Mouse (Mus musculus) large intestine, adult 2 months (tissue): ENCODE results near the gene Stx18. TPM values are rescaled to one million over a fixed set of nuclear protein-coding genes. Genes with fewer than 3 reads are reported as not detected.

ENCODE experiments used
- DNase-seq: peaks from one replicate; pipeline ENCODE4 v3.0.0-alpha.2; 2012; ENCODE audit warnings: low read depth, low spot score
- WGBS: fragments of 180-500 bp; shearing (Covaris S2); methylation state at CpG from one replicate; pipeline ENCODE4 v1.1.7; 2018; 5-methylcytosine and 5-hydroxymethylcytosine counted together
- polyA plus RNA-seq: library from polyadenylated mRNA; depleted of rRNA; stranded (reverse); fragments of >200 nt; gene quantifications from 2 replicates; pipeline ENCODE4 v1.2.3, GENCODE M21; 2012; rRNA removed

Stx18 gene
- polyA plus RNA-seq, result 14.7 and 16.4 TPM in 2 replicates

DNA sequence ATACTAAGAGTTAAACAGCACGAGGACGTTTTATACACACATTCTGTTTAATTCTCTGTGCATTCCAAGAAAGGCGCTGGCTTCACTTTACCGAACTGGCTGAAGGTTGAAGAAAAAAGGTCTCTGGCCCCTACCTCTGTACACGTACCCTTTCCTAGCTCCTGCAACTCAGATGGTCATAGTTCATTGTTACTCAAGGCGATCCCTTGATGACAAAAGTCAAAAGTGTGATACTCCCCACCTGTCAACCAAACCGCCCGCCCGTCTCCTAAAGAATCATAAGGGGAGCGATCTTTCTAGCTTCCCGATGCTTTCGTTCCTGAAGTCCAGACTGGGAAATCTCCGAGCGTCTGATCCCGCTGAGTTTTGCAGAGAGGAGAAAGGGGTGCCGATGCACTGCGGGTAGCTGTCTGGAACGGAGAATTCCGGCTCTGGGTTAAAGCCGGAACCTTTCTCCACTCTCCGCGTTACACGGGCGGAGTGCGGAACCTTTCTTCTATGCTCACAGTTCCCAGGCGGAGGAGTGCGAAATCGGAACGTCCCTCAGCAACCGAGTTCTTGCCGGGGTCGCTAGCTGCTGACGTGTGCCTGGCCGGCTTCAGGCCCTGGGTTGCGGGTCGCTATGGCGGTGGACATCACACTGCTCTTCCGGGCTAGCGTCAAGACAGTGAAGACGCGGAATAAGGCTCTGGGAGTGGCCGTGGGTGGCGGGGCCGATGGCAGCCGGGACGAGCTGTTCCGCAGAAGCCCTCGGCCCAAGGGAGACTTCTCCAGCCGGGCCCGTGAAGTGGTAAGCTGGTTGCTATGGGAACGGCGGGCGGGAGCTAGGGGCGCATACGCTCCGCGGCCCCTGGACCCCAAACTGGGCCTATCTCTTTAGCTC, at the start of gene Stx18:
TSS of gene Stx18 (plus strand) at position 33 of the 883 bp plus-strand sequence.
- peak; percentile 47 for DNase-seq
- WGBS, result under 1% methylated on average over 57 of the region's 57 CpGs

DNA sequence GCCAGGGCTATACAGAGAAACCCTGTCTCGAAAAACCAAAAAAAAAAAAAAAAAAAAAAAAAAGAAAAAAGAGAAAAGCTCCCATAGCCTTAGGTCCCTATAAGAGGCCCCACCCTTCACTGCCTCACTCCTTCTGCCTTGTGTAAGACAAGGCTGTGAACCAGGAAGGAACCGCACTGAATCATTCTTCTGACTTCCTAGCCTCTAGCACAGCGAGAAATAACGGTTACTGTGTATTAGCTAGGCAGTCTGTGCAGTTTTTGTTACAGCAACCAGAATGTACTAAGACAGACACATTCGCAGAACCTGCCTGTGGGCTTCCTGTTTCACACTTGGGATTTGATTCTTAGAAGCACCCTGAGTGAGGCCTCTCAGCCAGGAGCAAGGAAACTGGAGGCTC, 46.2 kb upstream of the Stx18 start:
- WGBS, result 63% methylated on average over 5 of the region's 5 CpGs

GRCm38 (mm10) chr5:37998805-37999204, 39.7 kb upstream of the Stx18 start:
- DNase-seq, result no peak
- WGBS, result 77% methylated on average over 2 of the region's 2 CpGs

More for the DNA sequence above, 46.2 kb upstream of the Stx18 start:
- no peak for DNase-seq

DNA sequence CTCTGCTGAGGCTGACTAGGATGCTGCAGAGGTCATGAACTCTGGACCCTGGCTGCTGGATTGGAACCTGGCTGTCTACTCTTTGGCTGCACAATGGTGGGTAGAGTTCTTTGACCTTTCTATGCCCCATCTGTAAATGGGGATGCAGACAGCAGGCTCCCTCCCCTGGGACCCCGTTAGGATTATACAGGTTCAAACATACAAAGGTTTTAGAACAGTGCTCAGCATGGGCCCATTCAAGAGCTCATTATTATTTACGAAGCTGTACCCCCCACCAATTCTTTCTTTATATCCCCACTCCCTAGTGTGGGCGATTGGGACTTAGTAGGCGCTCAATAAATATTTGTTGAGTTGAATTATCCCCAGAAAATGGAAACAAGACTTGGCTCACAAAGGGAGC, 36.0 kb upstream of the Stx18 start:
- WGBS, result 66% methylated on average over 4 of the region's 4 CpGs
- no peak for DNase-seq

DNA sequence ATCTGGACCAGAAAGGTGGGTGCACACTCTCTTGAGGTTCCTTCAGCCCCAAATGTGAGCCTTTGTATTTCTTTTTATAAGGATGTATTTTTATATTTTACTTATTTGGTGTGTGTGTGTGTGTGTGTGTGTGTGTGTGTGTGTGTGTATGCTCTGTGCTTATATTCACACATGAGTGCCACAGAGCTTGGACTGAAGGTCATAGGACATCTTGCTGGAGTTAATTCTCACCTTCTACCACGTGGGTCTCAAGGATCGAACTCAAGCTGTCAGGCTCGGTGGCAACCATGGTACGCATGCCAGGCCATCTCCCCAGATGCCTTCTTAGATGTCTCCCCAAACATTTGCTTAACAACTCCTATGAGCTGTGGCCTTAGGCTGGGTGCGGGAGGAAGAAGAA, 33.8 kb upstream of the Stx18 start:
- DNase-seq, result no peak
- WGBS, result 80% methylated on average over 5 of the region's 5 CpGs

- WGBS, result 82% methylated on average over 17 of the region's 17 CpGs
- DNase-seq, result no peak
Measured at GRCm38 (mm10) chr5:38006415-38007347, 31.9 kb upstream of the Stx18 start.

DNA sequence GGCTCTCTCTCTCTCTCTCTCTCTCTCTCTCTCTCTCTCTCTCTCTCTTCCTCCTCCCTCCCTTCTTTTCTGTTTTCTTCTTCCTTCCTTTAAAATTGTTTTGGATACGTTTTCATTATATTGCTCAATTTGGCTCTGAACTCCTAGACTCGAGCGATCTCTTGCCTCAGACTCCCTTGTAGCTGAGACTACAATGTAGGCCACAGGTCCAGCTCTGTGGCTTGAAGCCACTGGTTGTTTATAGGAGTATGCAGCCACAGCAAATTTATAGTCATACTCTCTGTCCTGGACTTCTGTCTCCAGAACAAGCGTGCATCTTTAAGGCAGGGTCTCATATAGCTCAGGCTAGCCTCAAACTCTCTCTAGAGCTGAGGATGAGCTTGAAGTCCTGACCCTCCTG, 29.5 kb upstream of the Stx18 start:
- WGBS, result 63% methylated on average over 4 of the region's 4 CpGs
- no peak for DNase-seq

- no peak for DNase-seq
- 66% methylated on average over 3 of the region's 3 CpGs for WGBS
Measured at GRCm38 (mm10) chr5:38014916-38015315, 23.6 kb upstream of the Stx18 start.

- DNase-seq, result no peak
- 67% methylated on average over 3 of the region's 3 CpGs for WGBS
Measured at GRCm38 (mm10) chr5:38016945-38017344, 21.6 kb upstream of the Stx18 start.

- WGBS, result 87% methylated on average over 5 of the region's 5 CpGs
- no peak for DNase-seq
Measured at GRCm38 (mm10) chr5:38027656-38028055, 10.9 kb upstream of the Stx18 start.

DNA sequence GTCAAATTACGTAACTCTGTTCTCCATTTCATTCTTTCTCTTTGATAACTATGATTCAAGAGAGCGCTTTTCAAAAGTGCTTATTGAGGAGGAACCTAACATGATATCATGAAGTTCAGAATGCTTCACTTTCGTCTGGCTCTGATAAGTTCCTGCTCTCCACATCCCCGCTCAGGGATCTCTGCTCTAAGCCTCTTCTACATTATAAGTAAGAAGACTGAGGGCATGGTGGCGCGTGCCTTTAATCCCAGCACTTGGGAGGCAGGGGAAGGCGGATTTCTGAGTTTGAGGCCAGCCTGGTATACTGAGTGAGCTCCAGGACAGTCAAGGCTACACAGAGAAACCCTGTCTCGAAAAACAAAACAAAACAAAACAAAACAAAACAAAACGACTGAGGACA, 268 bp upstream of the Stx18 start:
- 19% methylated on average over 9 of the region's 9 CpGs for WGBS
- no peak for DNase-seq

- DNase-seq, result no peak
- 13% methylated on average over 9 of the region's 9 CpGs for WGBS
Measured at GRCm38 (mm10) chr5:38039796-38040195, 1.3 kb downstream of the Stx18 start.

DNA sequence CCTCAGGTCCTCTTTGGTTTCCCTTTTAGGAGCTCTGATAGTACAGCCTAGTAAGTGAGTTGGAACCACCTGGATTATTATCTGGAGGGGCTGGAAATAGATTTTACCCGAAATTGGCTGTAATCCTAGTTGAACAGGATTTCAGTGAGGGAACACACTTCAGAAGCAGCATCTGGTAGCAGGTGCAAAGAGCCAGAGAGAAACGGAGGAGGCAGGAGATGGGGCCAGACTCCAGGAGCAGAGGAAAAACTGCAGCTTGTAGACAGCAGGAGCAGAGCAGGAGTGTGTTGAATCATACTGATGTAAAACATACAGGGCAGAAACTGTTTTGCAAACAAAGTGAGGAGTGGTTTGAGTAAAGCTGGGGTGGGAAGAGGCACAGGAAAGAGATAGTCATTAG, 6.4 kb downstream of the Stx18 start:
- 58% methylated on average over 2 of the region's 2 CpGs for WGBS
- DNase-seq, result no peak

- WGBS, result 40% methylated on average over 3 of the region's 3 CpGs
- no peak for DNase-seq
Measured at GRCm38 (mm10) chr5:38048177-38048576, 9.6 kb downstream of the Stx18 start.

GRCm38 (mm10) chr5:38061051-38061450, 22.5 kb downstream of the Stx18 start:
- no peak for DNase-seq
- 77% methylated on average over 2 of the region's 2 CpGs for WGBS

- WGBS, result 17% methylated on average over 5 of the region's 5 CpGs
- no peak for DNase-seq
Measured at GRCm38 (mm10) chr5:38062709-38063108, 24.2 kb downstream of the Stx18 start.

DNA sequence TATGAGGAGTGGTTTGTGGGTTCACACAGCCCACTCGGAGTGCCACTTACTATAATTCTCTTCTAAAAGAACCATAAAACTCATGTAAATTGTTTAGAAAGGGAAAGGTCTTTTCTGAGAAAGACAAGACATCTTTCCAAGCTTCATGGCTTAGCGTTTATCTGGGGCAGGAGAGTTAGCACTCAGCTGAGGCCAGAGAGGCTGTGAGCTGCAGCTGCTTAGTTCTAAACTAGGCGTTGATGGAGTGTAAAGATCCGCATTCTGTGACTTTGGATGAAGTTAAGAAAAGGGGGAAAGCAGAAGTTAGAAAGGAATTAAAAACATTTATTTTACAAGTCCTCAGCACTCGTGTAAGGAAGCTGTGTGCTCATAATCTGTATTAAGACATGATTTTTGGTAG, 24.8 kb downstream of the Stx18 start:
- WGBS, result 37% methylated on average over 5 of the region's 5 CpGs
- no peak for DNase-seq

DNA sequence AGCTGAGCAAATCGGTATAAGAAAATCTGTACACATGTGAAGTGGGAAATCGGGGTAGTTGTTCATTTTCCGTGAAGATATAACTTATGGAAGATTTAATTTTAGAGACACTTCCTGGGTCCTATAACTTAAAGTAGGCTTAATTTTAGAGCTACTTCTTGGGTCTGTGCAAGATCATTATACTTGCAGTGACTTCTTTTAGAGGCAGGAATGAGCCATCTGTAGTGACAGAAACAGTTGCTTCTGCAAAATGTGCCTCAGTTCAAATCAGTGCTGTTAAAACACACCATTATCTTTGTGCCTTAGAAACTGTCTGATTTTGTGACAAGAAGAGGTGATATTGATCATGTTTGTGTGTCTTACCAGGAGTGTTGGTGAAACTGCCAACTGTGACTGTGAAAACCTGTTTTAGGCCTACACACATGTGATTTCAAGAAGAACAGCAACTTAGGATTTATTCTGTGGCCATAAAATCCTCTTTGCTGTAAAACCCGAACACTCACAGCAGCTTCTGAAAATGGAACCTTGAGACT, 25.6 kb downstream of the Stx18 start:
- 80% methylated on average over 4 of the region's 4 CpGs for WGBS
- no peak for DNase-seq

- DNase-seq, result no peak
- WGBS, result 67% methylated on average over 5 of the region's 5 CpGs
Measured at GRCm38 (mm10) chr5:38064701-38065100, 26.2 kb downstream of the Stx18 start.

DNA sequence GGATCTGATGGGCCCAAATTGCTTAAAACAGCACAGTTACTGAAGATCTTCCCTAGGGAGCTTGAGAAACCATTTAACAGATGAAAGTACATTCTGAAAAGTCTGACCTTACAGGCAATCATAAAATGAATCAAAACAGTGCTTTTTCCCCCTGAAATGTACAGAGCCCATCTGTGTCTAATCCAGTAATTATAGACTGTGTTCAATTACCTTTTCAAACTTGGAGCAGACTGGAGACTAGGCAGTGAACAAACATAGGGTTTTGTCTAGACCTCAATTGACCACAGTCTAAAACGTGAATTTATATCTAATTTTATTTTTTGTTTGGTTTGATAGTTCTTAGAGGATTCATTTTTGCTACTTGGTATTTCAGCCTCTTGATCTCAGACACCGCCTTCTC, 26.9 kb downstream of the Stx18 start:
- WGBS, result 84% methylated on average over 2 of the region's 2 CpGs

More for the DNA sequence above, 26.9 kb downstream of the Stx18 start:
- no peak for DNase-seq
